Mouse (Mus musculus): Measurements from ENCODE around the gene Comt. TPM values are rescaled to one million over a fixed set of nuclear protein-coding genes. Genes with fewer than 3 reads are reported as not detected.
A peak's percentile ranks its signal among the peaks of the same experiment; 100 is the strongest.

Gene Comt
- polyA plus RNA-seq, 1 experiment from 2014 or later: 124 TPM

DNA sequence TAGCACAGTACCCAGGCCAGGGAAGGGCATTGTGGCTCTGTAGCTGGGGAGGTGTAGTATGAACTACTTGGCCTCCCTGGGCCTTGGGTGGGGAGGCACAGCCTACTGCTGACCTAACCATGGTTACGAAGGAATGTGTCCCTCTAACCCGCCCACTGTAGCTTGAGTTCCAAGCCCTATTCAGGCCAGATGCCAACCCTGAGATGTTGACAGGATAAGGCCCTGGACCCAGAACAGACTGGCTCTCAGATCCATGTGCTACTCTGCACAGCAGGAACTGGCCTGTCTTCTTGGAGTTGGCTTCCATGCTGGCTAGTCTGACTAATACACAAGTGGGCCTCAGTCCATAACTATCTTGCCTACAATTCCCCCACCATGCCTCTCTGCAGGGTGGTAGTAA lies 30.5 kb downstream of the Comt start:
- H3K27me3 ChIP-seq (ENCODE audit: control insufficient read depth, insufficient read depth, low read depth, low read length): no peaks in the 10 kb centered on the region
- WGBS: 32% methylated on average over 2 of the region's 2 CpGs
- peak; percentile 32 for ATAC-seq (ENCODE audit: low read depth)
- peaks cover 44% of the 10 kb centered on the region for H3K4me1 ChIP-seq (replicated peaks; ENCODE audit: control insufficient read depth, insufficient read depth, low read length)
- peak overlapping the region; percentile 32; the same call in 1 of the 2 replicates for H3K9ac ChIP-seq (ENCODE audit: low read length)
- no peak overlapping the region for H3K4me3 ChIP-seq (ENCODE audit: low read length)
- peak overlapping the region; percentile 75 for H3K27ac ChIP-seq (ENCODE audit: low read length)
- H3K36me3 ChIP-seq (ENCODE audit: control insufficient read depth, insufficient read depth, low read length): peaks cover 6% of the 10 kb centered on the region
- no peak overlapping the region for H3K4me2 ChIP-seq (ENCODE audit: low read depth, low read length)
- no peaks in the 10 kb centered on the region for H3K9me3 ChIP-seq (ENCODE audit: control insufficient read depth, low read length)

DNA sequence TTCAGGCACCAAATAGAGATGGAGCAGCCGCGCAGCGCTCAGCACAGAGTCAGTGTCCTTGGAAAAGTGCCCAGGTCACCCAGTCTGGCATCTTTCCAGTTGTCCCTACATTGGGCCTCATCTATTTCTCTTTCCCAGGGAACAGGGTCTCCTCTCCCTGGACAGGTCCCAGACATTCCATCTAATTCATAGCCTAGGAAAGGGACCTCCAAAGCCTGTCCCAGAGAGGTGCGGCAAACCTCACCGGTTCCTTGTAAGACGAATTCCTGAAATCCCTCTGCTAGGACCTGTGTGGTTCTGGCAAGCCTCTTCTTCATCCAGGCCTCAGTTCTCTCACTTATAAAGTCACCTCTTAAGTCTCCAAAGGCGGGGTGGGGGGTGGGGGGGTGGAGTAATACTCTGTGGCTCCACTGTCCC lies 31.0 kb downstream of the Comt start:
- H3K9ac ChIP-seq (ENCODE audit: low read length): peak overlapping the region; percentile 32; the same call in 1 of the 2 replicates
- H3K4me3 ChIP-seq (ENCODE audit: low read length): no peak overlapping the region
- H3K4me2 ChIP-seq (ENCODE audit: low read depth, low read length): no peak overlapping the region; the same call in 1 of the 2 replicates
- H3K27ac ChIP-seq (ENCODE audit: low read length): peak overlapping the region; percentile 75
- H3K27me3 ChIP-seq (ENCODE audit: control insufficient read depth, insufficient read depth, low read depth, low read length): no peaks in the 10 kb centered on the region
- ATAC-seq (ENCODE audit: low read depth): no peak; the same call in 1 of the 2 replicates
- peaks cover 6% of the 10 kb centered on the region for H3K36me3 ChIP-seq (ENCODE audit: control insufficient read depth, insufficient read depth, low read length)
- H3K9me3 ChIP-seq (ENCODE audit: control insufficient read depth, low read length): no peaks in the 10 kb centered on the region
- H3K4me1 ChIP-seq (replicated peaks; ENCODE audit: control insufficient read depth, insufficient read depth, low read length): peaks cover 39% of the 10 kb centered on the region
- 19% methylated on average over 6 of the region's 7 CpGs for WGBS

DNA sequence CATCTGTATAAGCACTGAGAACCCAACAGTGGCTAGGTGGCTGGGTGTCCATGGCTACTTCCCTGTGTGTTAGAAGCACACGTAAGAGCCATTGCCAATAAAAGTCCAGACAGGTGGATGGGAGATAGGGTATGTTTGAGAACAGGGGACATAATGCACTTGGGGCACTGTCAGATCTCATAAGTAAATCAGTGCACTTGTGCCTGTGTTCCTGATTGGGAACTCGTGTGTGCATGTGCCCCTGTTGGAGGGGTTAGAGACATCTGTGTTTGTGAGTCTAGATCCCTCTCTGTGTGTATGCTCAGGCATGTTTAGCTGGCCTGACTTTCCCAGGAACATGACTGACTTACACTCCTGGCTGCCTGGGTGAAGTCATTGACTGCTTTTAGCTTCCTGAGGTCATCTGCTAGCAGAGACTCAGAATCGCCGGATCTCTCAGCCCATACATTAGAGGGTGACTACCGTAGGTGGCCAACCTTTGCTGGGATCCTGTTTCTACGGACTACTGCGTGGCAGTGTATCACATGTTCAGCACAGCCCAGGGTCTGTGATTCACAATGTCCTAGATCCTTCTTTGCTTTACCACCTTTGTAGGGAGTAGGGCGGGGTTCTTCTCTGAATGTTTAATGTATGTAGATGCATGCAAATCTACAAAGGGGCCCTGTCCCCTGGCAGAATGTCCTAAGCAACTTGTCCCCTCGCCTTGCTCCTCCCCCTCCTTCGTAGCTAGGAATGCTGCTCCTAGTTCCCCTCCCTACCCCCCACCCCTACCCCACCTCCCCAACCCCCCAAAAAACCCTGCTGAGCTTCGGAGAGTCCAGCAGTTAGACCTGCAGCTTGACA lies 31.7 kb downstream of the Comt start:
- WGBS: 24% methylated on average over 11 of the region's 11 CpGs
- H3K27me3 ChIP-seq (ENCODE audit: control insufficient read depth, insufficient read depth, low read depth, low read length): no peaks in the 10 kb centered on the region
- H3K36me3 ChIP-seq (ENCODE audit: control insufficient read depth, insufficient read depth, low read length): peaks cover 6% of the 10 kb centered on the region
- H3K9ac ChIP-seq (ENCODE audit: low read length): peak overlapping the region; percentile 31; the same call in 1 of the 2 replicates
- no peaks in the 10 kb centered on the region for H3K9me3 ChIP-seq (ENCODE audit: control insufficient read depth, low read length)
- peaks cover 36% of the 10 kb centered on the region for H3K4me1 ChIP-seq (replicated peaks; ENCODE audit: control insufficient read depth, insufficient read depth, low read length)
- ATAC-seq (ENCODE audit: low read depth): 0 out of 2 replicates have a peak, but pooled peaks have one; percentile 26
- H3K27ac ChIP-seq (ENCODE audit: low read length): peak overlapping the region; percentile 75
- no peak overlapping the region for H3K4me2 ChIP-seq (ENCODE audit: low read depth, low read length)
- H3K4me3 ChIP-seq (ENCODE audit: low read length): no peak overlapping the region

DNA sequence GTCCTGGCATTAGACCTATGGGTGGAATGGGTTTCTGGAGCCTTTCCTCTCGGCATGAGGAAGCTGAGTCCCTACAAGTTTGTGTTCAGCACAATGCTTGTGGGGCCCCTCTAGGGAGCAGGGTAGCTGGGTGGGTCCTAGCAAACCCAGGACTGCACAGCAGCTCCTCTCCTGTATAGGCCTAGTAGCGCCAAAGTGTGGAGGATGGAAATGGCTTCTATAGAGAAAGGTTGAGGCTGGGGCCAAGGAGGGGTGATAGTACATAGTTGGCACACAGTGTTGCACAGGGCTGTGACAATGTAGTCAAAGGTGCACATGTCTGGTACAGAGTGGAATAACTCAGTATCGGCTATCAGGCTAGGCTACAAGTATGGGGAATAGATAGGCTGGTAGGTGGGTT lies 32.6 kb downstream of the Comt start:
- Histone ChIP-seq H3K4me1 (replicated peaks; ENCODE audit: control insufficient read depth, insufficient read depth, low read length) (peaks cover 39% of the 10 kb centered on the region), H3K4me2 (ENCODE audit: low read depth, low read length) (no peak overlapping the region), H3K36me3 (ENCODE audit: control insufficient read depth, insufficient read depth, low read length) (peaks cover 6% of the 10 kb centered on the region), H3K27me3 (ENCODE audit: control insufficient read depth, insufficient read depth, low read depth, low read length) (no peaks in the 10 kb centered on the region), H3K27ac (ENCODE audit: low read length) (no peak overlapping the region), H3K4me3 (ENCODE audit: low read length) (no peak overlapping the region), H3K9ac (ENCODE audit: low read length) (no peak overlapping the region), H3K9me3 (ENCODE audit: control insufficient read depth, low read length) (no peaks in the 10 kb centered on the region)
- ATAC-seq (ENCODE audit: low read depth): no peak
- 79% methylated on average over 3 of the region's 3 CpGs for WGBS

DNA sequence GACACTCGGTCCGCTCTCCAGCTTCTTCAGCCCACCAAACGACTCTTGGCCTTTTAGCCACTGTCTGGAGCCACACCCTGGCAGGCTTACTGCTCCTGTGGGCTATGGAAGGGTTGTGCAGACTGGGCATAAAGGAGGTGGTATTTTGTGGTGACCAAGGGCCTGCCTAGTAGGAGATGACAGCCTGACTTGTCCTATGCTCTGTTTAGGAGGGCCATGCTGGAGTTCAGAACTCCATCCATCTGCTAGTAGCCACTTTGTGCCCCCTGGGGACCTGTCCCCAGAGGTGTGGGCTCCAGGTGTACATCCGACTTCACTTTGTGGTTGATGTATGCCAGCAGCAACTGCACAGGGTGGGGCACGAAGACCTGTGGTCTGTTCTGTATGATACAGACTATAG lies 33.1 kb downstream of the Comt start:
- Histone ChIP-seq H3K27ac (ENCODE audit: low read length) (no peak overlapping the region), H3K4me1 (replicated peaks; ENCODE audit: control insufficient read depth, insufficient read depth, low read length) (peaks cover 43% of the 10 kb centered on the region)
- 51% methylated on average over 5 of the region's 5 CpGs for WGBS

DNA sequence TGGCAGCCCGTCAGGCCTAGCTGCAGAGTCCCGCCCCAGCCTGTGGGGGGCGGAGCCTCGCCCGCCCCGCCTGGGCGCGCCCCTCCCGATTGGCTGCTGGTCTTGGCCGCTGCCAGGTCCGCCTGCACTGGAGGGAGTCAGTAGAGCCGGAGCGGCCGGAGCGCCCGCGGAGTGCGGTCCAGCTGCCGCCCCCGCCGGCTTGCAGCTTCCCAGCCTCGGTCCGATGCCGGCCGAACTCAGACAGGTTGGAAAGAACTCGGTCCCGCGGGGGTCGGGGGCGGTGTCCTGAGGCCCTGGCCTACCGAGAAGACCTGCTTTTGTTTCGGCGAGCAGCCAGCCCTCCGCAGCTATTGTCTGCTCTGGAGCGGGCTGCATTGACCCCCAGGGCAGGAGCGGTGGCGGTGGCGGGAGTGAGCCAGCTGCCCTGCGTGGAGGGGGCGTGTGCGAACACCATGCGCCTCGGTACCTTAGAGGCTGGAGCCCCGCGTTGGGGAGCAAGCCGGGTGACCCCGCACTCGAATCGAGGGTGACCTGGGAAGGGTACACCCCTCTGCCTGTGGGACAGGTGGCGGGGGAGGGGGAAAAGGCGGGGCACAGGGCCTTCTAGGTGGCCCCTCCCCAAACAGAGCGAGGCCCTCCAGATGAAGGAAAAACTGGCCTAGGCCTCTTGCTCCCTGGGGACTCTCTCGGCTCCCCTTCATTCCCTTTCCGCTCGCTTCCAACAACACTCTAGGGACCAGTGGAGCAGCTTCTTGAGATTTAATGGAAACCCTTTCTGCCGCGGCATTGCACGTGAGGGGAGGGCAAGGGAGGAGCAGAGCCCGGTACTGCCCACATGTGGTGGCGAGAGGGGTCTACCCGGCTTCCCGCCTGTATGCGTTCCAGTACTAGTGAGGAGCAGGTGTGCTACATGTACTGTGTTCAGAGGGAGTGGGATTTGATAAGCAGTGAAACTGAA lies 33.9 kb downstream of the Comt start:
- H3K4me1 ChIP-seq (replicated peaks; ENCODE audit: control insufficient read depth, insufficient read depth, low read length): peaks cover 52% of the 10 kb centered on the region
- H3K36me3 ChIP-seq (ENCODE audit: control insufficient read depth, insufficient read depth, low read length): no peaks in the 10 kb centered on the region; the same call in 1 of the 2 replicates
- H3K9me3 ChIP-seq (ENCODE audit: control insufficient read depth, low read length): no peaks in the 10 kb centered on the region
- H3K27me3 ChIP-seq (ENCODE audit: control insufficient read depth, insufficient read depth, low read depth, low read length): no peaks in the 10 kb centered on the region
- peak overlapping the region; percentile 98 for H3K4me2 ChIP-seq (ENCODE audit: low read depth, low read length)
- H3K4me3 ChIP-seq (ENCODE audit: low read length): peak overlapping the region; percentile 75
- WGBS: under 1% methylated on average over 54 of the region's 63 CpGs
- ATAC-seq (ENCODE audit: low read depth): peak; percentile 87
- H3K27ac ChIP-seq (ENCODE audit: low read length): peak overlapping the region; percentile 77
- H3K9ac ChIP-seq (ENCODE audit: low read length): peak overlapping the region; percentile 80

More for the DNA sequence above, 33.1 kb downstream of the Comt start:
- H3K9me3 ChIP-seq (ENCODE audit: control insufficient read depth, low read length): no peaks in the 10 kb centered on the region
- peak overlapping the region; percentile 75; the same call in 1 of the 2 replicates for H3K4me3 ChIP-seq (ENCODE audit: low read length)
- peaks cover 6% of the 10 kb centered on the region for H3K36me3 ChIP-seq (ENCODE audit: control insufficient read depth, insufficient read depth, low read length)
- peak overlapping the region; percentile 80 for H3K9ac ChIP-seq (ENCODE audit: low read length)
- no peak for ATAC-seq (ENCODE audit: low read depth)
- H3K27me3 ChIP-seq (ENCODE audit: control insufficient read depth, insufficient read depth, low read depth, low read length): no peaks in the 10 kb centered on the region
- peak overlapping the region; percentile 98 for H3K4me2 ChIP-seq (ENCODE audit: low read depth, low read length)

DNA sequence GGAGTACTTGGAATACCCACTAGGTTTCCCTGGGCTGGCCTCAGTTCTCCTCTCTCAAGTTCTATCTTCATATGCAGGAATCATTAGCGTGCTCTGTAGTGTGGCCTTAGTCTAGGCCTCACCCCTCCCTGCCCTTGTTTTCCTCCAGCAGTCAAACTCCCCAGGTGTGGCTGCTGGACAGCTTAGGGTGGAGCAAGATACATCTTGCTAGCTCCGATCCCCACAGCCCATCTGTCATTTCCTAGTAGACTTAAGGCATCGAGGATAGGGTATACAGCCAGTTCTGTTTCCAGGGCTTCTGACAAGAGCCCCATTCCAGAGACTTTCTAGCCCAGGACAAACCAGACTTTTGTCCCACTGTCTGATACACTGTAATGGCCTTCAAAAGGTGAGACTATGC lies 34.9 kb downstream of the Comt start:
- Histone ChIP-seq H3K4me1 (replicated peaks; ENCODE audit: control insufficient read depth, insufficient read depth, low read length) (peaks cover 55% of the 10 kb centered on the region), H3K36me3 (ENCODE audit: control insufficient read depth, insufficient read depth, low read length) (no peaks in the 10 kb centered on the region), H3K27me3 (ENCODE audit: control insufficient read depth, insufficient read depth, low read depth, low read length) (no peaks in the 10 kb centered on the region), H3K4me2 (ENCODE audit: low read depth, low read length) (no peak overlapping the region), H3K9me3 (ENCODE audit: control insufficient read depth, low read length) (no peaks in the 10 kb centered on the region), H3K4me3 (ENCODE audit: low read length) (no peak overlapping the region), H3K27ac (ENCODE audit: low read length) (no peak overlapping the region), H3K9ac (ENCODE audit: low read length) (no peak overlapping the region)
- no peak for ATAC-seq (ENCODE audit: low read depth)
- WGBS: 85% methylated on average over 3 of the region's 3 CpGs

DNA sequence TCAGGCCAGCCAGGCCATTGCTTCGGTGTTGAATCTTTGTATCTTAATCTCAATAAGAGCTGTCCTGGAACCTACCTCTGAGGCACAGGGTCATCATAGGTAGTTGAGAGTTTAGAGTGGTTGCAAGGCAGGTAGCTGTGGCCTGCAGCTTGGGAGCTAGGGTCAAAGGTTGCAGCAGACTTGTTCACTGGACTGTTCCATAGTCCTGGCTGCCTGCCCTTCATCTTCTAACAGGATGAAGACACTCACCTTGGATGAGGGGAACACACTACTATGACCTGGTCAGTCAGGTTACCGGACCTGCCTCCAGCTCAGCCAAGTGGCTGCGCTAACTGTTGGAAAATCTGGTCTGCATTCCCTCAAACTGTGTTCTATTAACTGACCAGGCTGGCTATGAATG lies 35.5 kb downstream of the Comt start:
- Histone ChIP-seq H3K27me3 (ENCODE audit: control insufficient read depth, insufficient read depth, low read depth, low read length) (no peaks in the 10 kb centered on the region), H3K4me2 (ENCODE audit: low read depth, low read length) (no peak overlapping the region), H3K9ac (ENCODE audit: low read length) (no peak overlapping the region), H3K36me3 (ENCODE audit: control insufficient read depth, insufficient read depth, low read length) (no peaks in the 10 kb centered on the region), H3K27ac (ENCODE audit: low read length) (no peak overlapping the region), H3K4me3 (ENCODE audit: low read length) (no peak overlapping the region), H3K4me1 (replicated peaks; ENCODE audit: control insufficient read depth, insufficient read depth, low read length) (peaks cover 49% of the 10 kb centered on the region), H3K9me3 (ENCODE audit: control insufficient read depth, low read length) (no peaks in the 10 kb centered on the region)
- no peak for ATAC-seq (ENCODE audit: low read depth)
- 97% methylated on average over 3 of the region's 3 CpGs for WGBS

DNA sequence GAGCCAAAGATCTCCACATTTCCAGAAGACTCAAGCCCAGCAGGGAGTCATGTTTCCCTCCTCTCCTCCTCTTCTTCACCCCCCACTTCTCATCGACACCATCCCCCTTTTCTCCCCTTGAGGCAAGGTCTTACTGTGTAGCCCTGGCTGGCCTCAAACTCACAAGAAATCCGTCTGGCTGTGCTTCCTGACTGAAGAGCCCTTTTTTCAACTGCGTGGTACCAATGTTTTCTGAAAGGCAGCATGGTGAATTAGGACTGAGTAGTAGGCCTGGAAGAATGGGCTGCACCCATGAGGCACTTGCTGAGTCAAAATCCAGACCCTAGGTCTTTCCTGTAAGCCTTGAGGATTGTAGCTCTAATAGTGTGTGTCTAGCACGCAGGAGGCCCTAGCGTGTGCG lies 36.3 kb downstream of the Comt start:
- Histone ChIP-seq H3K4me3 (ENCODE audit: low read length) (no peak overlapping the region), H3K9ac (ENCODE audit: low read length) (no peak overlapping the region), H3K9me3 (ENCODE audit: control insufficient read depth, low read length) (no peaks in the 10 kb centered on the region), H3K4me1 (replicated peaks; ENCODE audit: control insufficient read depth, insufficient read depth, low read length) (peaks cover 42% of the 10 kb centered on the region), H3K27ac (ENCODE audit: low read length) (no peak overlapping the region), H3K27me3 (ENCODE audit: control insufficient read depth, insufficient read depth, low read depth, low read length) (no peaks in the 10 kb centered on the region), H3K4me2 (ENCODE audit: low read depth, low read length) (no peak overlapping the region), H3K36me3 (ENCODE audit: control insufficient read depth, insufficient read depth, low read length) (no peaks in the 10 kb centered on the region)
- no peak for ATAC-seq (ENCODE audit: low read depth)
- 77% methylated on average over 6 of the region's 6 CpGs for WGBS
